Mouse (Mus musculus) MEL (cell line): ENCODE measurements around the gene Myh6.

ENCODE experiments used
- CTCF ChIP-seq, 3 experiments: IDR thresholded peaks in 2 of 3; conservative IDR thresholded peaks in 1 of 3; 2 replicates each; pipeline ENCODE4 v1.5.1; 2011 to 2012; ENCODE audit warnings: low read length in 3 of 3, low read depth in 2 of 3, mild to moderate bottlenecking in 2 of 3, improper control_type of control experiment in 1 of 3, inconsistent platforms in 1 of 3, mixed read lengths in 1 of 3, moderate library complexity in 1 of 3; ENCODE audit not compliant: control insufficient read depth in 1 of 3, insufficient read depth in 1 of 3, poor library complexity in 1 of 3, severe bottlenecking in 1 of 3
- ELF1 ChIP-seq: IDR thresholded peaks from 2 replicates; pipeline ENCODE4 v1.6.1; 2014; ENCODE audit warnings: low read depth, mild to moderate bottlenecking, inconsistent platforms, low read length, improper control_type of control experiment, moderate library complexity
- ETS1 ChIP-seq: IDR thresholded peaks from 2 replicates; pipeline ENCODE4 v1.6.1; 2012; ENCODE audit warnings: low read depth, mild to moderate bottlenecking, inconsistent platforms, low read length, improper control_type of control experiment, moderate library complexity
- HCFC1 ChIP-seq: IDR thresholded peaks from 2 replicates; pipeline ENCODE4 v1.6.1; 2012; ENCODE audit warnings: low read depth, mild to moderate bottlenecking, inconsistent platforms, low read length, improper control_type of control experiment, moderate library complexity
- MAFK ChIP-seq: IDR thresholded peaks from 2 replicates; pipeline ENCODE4 v1.6.1; 2011; ENCODE audit warnings: low read depth, mild to moderate bottlenecking, low read length, improper control_type of control experiment, borderline replicate concordance
- MAX ChIP-seq: IDR thresholded peaks from 2 replicates; pipeline ENCODE4 v1.6.1; 2011; ENCODE audit warnings: low read length, improper control_type of control experiment
- MYB ChIP-seq: IDR thresholded peaks from 2 replicates; pipeline ENCODE4 v1.6.1; 2011; ENCODE audit warnings: mild to moderate bottlenecking, low read depth, low read length, improper control_type of control experiment
- POLR2A ChIP-seq, 2 experiments: IDR thresholded peaks; 2 replicates each; pipeline ENCODE4 v1.6.1; 2011 to 2012; ENCODE audit warnings: low read length in 2 of 2, mild to moderate bottlenecking in 2 of 2, control low read depth in 1 of 2, improper control_type of control experiment in 1 of 2, low read depth in 1 of 2, moderate library complexity in 1 of 2; ENCODE audit not compliant: control insufficient read depth in 1 of 2, insufficient read depth in 1 of 2, poor library complexity in 1 of 2
- POLR2AphosphoS5 ChIP-seq: IDR thresholded peaks from 2 replicates; pipeline ENCODE4 v1.6.1; 2012; ENCODE audit warnings: low read depth, borderline replicate concordance, mild to moderate bottlenecking, inconsistent platforms, low read length, moderate library complexity, mixed read lengths
- TBP ChIP-seq: IDR thresholded peaks from 2 replicates; pipeline ENCODE4 v1.8.0; 2011; ENCODE audit warnings: low read depth, low read length, improper control_type of control experiment
- ZC3H11A ChIP-seq: IDR thresholded peaks from 2 replicates; pipeline ENCODE4 v1.6.1; 2012; ENCODE audit warnings: low read depth, mild to moderate bottlenecking, inconsistent platforms, low read length, improper control_type of control experiment
- ZMIZ1 ChIP-seq: IDR thresholded peaks from 2 replicates; pipeline ENCODE4 v1.6.1; 2012; ENCODE audit warnings: low read depth, mild to moderate bottlenecking, inconsistent platforms, low read length, improper control_type of control experiment, moderate library complexity

DNA sequence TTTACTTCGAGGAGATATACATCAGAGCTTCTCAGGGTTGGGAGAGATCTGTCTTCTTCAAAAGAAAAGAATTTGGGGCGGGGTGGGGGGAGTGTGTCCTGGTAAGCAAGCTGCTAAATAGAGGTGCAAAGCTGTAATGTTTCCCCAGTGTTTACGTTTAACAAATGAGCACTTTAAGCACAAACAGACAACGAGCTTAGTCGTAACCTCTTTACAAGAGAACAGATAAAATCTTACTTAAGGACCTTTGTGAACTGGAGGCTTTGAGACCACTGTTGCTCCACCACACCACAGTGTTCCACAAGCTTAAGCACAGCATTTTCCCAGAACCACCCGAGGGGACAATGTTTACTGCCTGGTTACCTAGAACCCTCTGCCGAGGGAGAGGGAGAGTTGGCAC, 39.4 kb downstream of the Myh6 start:
- no peak for TF ChIP-seq CTCF (IDR thresholded peaks at IDR 0.05 in 2 of 3, conservative IDR thresholded peaks at IDR 0.05 in 1 of 3; ENCODE audit: control insufficient read depth in 1 of 3, insufficient read depth in 1 of 3, low read depth in 2 of 3, low read length in 3 of 3, poor library complexity in 1 of 3, severe bottlenecking in 1 of 3)
- TF ChIP-seq ZC3H11A = no peak
- TF ChIP-seq ELF1 = no peak
- no peak for TF ChIP-seq HCFC1
- TF ChIP-seq POLR2A (IDR thresholded peaks at IDR 0.05; ENCODE audit: control insufficient read depth in 1 of 2, insufficient read depth in 1 of 2, low read depth in 1 of 2, low read length in 2 of 2, poor library complexity in 1 of 2) = no peak
- no peak for TF ChIP-seq MYB
- TF ChIP-seq MAX = no peak
- no peak for TF ChIP-seq POLR2AphosphoS5
- TF ChIP-seq TBP = no peak
- no peak for TF ChIP-seq MAFK
- TF ChIP-seq ETS1 = no peak
- TF ChIP-seq ZMIZ1 = no peak
